Mouse (Mus musculus) CH12F3 (cell line): ENCODE data around the gene Ak7.

ENCODE experiments used
- in situ Hi-C: fragments of 300-500 bp; cut with MboI; formaldehyde crosslinking; loops from 2 replicates; pipeline ENCODE4 v1.14.3; 2020; ENCODE audit warnings: low sequenced_read_pairs

Gene Ak7

DNA sequence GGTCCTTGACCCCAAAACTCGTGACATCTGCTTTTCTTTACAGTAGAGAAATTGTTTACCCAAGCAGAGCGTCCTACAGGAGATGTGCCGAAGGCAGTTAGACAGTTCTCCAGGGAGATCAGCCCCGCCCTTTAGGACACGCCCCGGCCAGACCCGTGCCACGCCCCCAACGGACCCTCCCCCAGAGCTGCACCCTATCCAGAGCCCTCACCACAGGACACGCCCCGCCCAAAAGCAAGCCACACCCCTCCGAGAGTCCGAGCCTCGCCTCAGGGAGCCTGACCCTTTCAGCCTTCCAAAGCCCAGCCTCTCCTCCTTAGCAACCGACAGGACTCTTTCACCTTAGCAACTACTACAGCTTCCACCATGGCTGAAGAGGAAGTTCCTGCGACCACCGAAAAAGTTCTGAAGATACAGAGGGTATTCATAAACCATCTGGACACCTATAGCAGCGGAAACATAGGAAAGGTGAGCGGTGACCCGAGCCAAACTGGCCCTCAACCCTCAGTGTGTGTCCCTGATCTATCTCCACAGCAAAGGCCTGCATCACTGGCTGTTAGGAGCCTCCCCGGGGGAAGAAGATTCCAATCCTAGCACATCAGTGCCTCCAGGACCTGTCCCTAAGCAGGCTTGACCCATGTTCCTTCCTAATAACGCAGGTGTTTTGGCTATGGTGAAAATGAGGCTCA lies at the start of gene Ak7:
Gene Ak7, plus strand, starts transcription at position 178 of the 689 bp plus-strand sequence.
- in situ Hi-C loops = no loop called here

DNA sequence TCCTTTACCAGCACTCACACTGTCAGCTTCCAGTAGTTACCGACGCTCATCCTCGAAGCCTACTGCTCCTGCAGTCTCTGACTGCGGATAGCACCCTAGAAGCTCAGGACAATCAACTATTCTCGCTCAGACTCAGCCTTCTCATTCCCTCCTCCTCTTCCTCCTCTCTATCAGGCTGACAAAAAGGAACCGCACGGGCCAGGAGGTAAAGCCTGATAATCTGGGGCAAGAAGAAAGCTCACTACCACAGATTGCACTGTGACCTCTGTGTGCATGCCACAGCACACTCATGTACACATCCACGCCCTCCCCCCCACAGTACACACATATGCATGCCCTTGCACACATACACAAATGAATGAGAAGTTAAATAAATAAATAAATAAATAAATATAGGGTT lies 29.5 kb upstream of the Ak7 start:
- in situ Hi-C loops = no loop called here

- in situ Hi-C loops = no loop called here
Measured at GRCm38 (mm10) chr12:105678211-105678610, 27.6 kb upstream of the Ak7 start.

- in situ Hi-C loops = no loop called here
Measured at GRCm38 (mm10) chr12:105678762-105679161, 27.0 kb upstream of the Ak7 start.

DNA sequence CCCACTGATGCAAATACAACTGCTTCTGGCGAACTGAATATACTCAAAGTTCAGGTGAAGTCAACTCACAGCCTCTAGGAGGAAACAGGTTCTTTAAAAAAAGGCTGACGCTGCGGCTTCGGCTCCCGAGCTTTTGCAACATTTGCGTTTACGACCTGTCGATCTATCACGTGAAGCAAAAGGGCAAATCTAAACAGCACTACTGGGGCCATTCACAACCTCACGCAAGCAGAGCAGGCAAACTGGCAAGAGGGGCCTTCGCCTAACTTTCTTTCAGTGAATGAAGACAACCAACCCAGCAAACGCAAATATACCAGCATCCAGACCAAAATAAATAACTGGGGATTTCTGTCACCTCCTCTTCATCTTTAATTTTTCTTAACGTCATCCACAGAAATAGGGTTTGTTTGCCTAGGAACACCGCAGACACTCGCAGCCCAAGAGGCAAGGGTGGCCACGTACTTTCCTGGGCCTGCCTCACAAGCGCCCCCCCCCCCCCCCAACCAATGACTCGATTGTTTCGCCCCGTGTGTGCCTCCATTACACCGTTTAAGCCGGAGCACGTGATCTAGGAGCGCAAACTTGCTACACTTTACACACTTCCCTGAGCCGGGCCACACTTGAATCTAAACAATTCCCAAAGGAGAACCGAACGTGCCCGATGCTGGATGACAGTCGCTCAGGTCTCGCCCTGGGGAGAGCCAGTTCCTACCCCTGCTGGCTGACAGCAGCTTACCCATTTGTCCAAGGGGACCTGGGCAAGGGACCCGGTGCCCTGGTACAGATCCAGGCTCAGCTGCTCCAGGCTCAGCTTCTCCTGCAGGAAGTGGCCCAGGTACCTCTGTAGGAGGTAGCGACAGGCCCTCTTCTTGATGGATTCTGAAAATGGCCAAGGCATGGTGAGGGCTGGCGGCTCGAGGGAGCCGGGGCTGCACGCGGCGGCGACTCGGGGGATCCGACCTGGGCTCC lies 21.6 kb upstream of the Ak7 start, which contains the start of gene Gskip:
Gene Gskip, plus strand, starts transcription at position 897 of the 969 bp plus-strand sequence.
- in situ Hi-C loops = no loop called here

DNA sequence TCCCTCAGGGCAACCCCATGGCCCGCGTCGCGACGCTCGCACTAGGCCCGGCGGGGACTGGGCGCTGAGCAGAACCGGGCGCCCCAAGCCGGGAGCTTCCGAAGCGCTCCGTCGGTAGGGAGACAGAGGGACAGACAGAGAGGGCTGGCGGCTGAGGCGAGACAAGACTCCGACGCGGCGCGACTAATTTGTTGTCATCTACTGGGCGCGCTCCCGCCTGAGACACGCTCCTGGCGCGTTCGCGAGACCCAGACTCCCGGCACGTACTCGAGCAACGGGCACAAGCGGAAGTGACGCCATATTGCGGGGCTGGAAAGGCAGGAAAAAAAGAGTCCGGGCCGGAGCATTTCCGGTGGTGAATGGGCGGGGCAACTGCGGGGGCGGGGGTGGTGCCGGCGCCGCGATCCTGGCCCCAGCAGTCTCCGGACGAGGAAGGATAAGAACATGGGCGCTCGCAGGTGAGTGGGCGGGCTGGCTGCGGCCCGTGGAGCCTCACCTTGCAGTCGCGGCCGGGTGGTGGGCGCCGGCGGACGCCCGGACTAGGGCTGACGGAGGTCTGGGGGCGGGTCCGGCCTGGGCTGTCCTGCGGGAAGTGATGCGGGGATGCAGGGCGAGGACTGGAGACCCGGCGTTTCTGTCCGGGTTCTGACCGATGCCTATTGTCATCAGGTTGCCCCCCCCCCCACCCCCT lies 20.6 kb upstream of the Ak7 start, which contains the start of gene Atg2b:
Gene Atg2b, minus strand, starts transcription at position 211 of the 691 bp plus-strand sequence.
- in situ Hi-C loops = no loop called here

DNA sequence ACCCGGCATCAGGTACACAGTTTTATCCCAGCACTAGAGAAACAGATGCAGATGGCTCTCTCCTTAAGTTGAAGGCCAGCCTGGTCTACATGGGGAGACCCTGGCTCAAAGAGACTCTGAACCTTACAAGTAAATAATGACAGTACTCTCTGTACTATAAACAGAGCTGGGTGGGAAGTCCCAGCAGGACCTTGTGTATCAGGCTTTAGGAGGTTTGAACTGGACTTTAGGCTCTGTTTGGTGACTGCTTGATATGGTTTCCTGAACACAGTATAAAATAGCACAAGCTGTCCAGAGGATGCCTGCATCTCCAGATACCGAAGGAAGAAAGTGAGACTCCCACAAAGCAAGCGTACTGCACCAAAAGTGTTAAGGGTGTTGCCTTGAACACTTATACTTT lies 19.0 kb upstream of the Ak7 start:
- in situ Hi-C loops = no loop called here

- in situ Hi-C loops = no loop called here
Measured at GRCm38 (mm10) chr12:105687416-105687815, 18.4 kb upstream of the Ak7 start.

DNA sequence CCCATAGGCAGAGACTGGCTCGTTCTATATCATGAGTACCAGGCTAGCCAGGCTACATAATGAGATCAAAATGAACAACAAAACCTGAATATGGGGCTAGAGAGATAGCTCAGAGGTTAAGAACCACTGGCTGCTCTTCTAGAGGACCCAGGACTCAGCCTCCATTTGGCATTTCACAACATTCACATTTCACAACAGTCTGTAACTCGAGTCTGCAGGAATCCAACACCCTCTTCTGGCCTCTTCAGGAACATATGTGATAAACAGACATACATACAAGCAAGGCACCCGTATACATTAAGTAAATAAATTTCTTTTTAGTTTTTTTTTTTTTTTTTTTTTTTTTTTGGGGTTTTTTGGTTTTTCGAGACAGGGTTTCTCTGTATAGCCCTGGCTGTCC lies 17.2 kb upstream of the Ak7 start:
- in situ Hi-C loops = no loop called here

GRCm38 (mm10) chr12:105689435-105689834 lies 16.3 kb upstream of the Ak7 start:
- in situ Hi-C loops = no loop called here

- in situ Hi-C loops = no loop called here
Measured at GRCm38 (mm10) chr12:105694021-105694420, 11.8 kb upstream of the Ak7 start.

GRCm38 (mm10) chr12:105695848-105696247 lies 9.9 kb upstream of the Ak7 start:
- in situ Hi-C loops = no loop called here

- in situ Hi-C loops = no loop called here
Measured at GRCm38 (mm10) chr12:105697104-105697780, 8.5 kb upstream of the Ak7 start.

DNA sequence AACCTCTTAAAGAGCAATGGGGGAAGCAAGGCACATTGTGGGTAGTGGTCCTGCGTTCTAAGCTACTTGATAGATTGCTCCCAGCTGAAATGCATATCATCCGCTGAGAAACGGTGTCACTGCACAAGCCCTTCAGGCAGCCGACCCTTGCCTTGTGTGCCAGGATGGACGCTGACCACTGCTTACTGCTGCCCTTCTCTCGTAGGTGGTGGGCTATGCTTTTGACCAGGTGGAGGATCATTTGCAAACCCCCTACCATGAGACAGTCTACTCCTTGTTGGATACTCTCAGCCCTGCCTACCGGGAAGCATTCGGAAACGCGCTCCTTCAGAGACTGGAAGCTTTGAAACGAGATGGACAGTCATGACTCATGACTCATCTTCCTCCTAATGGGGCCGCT lies 5.3 kb upstream of the Ak7 start:
- in situ Hi-C loops = no loop called here

DNA sequence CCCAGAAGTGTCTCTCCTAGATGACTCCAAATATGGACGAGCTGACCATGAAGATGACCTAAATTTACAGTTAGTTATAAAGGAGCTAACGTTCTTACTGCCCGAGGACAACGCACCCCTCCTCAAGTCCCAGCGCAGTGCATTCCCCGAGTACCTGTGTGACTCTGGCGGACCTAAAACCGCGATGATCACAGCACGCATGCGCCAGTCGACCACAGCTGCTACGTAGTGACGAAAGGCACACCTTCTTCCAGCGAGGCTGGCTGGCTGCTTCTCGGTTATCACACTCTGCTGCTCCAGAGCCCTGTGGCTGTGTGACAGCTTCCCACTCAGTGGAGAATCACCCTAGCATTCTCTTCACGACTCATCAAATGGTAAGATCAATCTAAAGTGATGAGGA lies 12.8 kb downstream of the Ak7 start:
- in situ Hi-C loops = no loop called here

DNA sequence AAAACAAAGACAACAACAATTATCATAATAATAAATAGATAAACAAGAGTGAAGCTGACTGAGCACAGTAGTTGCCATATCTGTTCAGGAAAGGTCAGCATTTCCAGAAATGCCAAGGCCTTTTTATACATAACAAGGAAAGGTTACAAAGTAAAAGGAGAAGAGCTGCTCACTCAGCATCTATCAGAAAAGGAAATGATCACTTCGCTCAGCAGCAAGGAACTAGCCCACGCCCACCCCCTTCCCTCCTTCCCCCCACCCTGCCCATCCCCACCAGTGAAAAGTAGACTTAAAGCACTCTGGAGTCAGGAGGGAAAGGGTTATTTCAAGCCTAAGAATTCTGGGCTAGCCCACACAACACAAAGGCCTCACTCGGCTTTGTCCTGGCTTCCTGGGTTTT lies 14.4 kb downstream of the Ak7 start:
- in situ Hi-C loops = no loop called here

DNA sequence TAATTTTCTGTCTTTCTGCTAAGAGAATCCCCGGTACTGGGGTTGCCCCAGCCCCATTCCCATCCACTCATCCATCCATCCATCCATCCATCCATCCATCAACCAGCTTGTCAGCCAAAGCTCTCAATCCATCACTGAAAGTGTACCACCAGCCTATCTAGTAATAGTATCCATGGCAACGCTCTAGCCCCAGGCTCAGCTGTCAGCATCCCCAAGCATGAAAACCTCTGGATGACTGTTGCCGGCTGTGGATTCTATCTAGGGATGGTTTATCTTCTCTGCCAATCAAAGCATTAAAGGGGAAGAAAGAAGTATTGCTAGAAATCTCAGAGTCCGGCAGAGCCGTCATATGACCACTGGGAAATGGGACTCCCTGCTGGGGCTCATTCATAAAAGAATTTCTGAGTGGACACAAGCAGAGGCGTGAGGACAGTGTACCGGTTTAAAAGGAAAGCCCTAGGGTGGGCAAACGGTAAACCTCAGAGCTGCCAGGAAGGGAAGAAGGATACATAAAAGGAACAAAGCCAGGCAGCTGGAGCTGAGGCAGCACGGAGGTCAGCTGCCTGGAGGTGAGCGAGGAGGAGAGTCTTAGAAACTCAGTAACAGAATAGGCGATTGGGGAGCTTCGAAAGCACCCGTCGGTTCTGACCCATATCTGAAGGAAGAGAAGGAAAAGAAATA lies 15.8 kb downstream of the Ak7 start:
- in situ Hi-C loops = no loop called here

GRCm38 (mm10) chr12:105722657-105723056 lies 16.9 kb downstream of the Ak7 start:
- in situ Hi-C loops = no loop called here

- in situ Hi-C loops = no loop called here
Measured at GRCm38 (mm10) chr12:105724616-105725015, 18.8 kb downstream of the Ak7 start.

DNA sequence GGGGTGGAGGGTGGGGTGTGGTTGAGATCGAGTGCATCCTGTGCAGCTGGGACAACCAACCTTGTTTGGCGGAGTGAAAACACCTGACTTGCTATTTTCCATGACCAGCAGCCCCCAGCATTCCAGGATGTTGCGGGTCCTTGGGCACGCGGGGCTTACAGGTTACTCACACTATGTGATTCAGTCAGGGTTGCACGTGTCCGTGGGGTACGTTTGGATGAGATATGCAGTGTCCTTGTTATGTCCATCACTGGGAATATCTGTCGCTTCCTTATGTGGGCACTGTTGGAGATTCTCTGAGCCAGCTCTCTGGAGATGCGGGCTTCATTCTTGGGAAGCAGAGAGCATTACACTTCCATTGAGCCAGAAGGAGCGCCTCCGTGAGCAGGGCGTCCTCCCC lies 20.0 kb downstream of the Ak7 start:
- in situ Hi-C loops = no loop called here
